Mouse (Mus musculus) embryonic facial prominence, embryonic 14.5 days (tissue): Measurements from ENCODE around the gene Adgrg5. TPM values are rescaled to one million over a fixed set of nuclear protein-coding genes. Genes with fewer than 3 reads are reported as not detected.

ENCODE experiments used
- ATAC-seq: fragments of 200-750 bp; cut with Nextera tagmentation; 2 replicates; pipeline ENCODE4 v1.8.0; 2017; ENCODE audit warnings: low read depth, moderate number of reproducible peaks, moderate TSS enrichment
- DNase-seq: peaks from one replicate; pipeline ENCODE4 v3.0.0-alpha.2; 2015; ENCODE audit warnings: low spot score
- H3K27ac ChIP-seq: fragments of 300-500 bp; sonication (generic); replicated peaks from 2 replicates; pipeline ENCODE4 v1.5.1; 2014; ENCODE audit warnings: low read depth, mild to moderate bottlenecking, low read length, moderate library complexity
- H3K27me3 ChIP-seq: fragments of 300-500 bp; sonication (generic); replicated peaks from 2 replicates; pipeline ENCODE4 v1.6.1; 2014; ENCODE audit warnings: low read length; ENCODE audit not compliant: control insufficient read depth, insufficient read depth
- H3K36me3 ChIP-seq: fragments of 300-500 bp; sonication (generic); 2 replicates; pipeline ENCODE4 v1.6.1; 2014; ENCODE audit warnings: low read length, mixed read lengths; ENCODE audit not compliant: control insufficient read depth, insufficient read depth
- H3K4me1 ChIP-seq: fragments of 300-500 bp; sonication (generic); 2 replicates; pipeline ENCODE4 v1.6.1; 2014; ENCODE audit warnings: antibody characterized with exemption, low read length; ENCODE audit not compliant: control insufficient read depth, insufficient read depth
- H3K4me2 ChIP-seq: fragments of 300-500 bp; sonication (generic); 2 replicates; pipeline ENCODE4 v1.6.1; 2014; ENCODE audit warnings: low read depth, mild to moderate bottlenecking, low read length, moderate library complexity, mixed read lengths
- H3K4me3 ChIP-seq: fragments of 300-500 bp; sonication (generic); 2 replicates; pipeline ENCODE4 v1.5.1; 2014; ENCODE audit warnings: low read depth, mild to moderate bottlenecking, low read length
- H3K9ac ChIP-seq: fragments of 300-500 bp; sonication (generic); 2 replicates; pipeline ENCODE4 v1.6.1; 2014; ENCODE audit warnings: low read depth, mild to moderate bottlenecking, low read length, moderate library complexity, mixed read lengths
- H3K9me3 ChIP-seq: fragments of 300-500 bp; sonication (generic); 2 replicates; pipeline ENCODE4 v1.6.1; 2016; ENCODE audit warnings: low read length; ENCODE audit not compliant: control insufficient read depth
- WGBS: fragments of 180-500 bp; shearing (Covaris S2); extraction: QIAGEN DNeasy Blood & Tissue Kit; methylation state at CpG from one replicate; pipeline ENCODE4 v1.1.7; 2014; 5-methylcytosine and 5-hydroxymethylcytosine counted together
- polyA plus RNA-seq: library from polyadenylated mRNA; unstranded; fragments of >200 nt; fragmentation: Nextera tagmentation; extraction: Ambion mirVana; gene quantifications from 2 replicates; pipeline ENCODE4 v1.2.1, GENCODE M21; 2014

The Adgrg5 gene
- polyA plus RNA-seq, 1 experiment from 2014 or later, result 0.21 TPM

GRCm38 (mm10) chr8:94986676-94987075, 63.2 kb downstream of the Adgrg5 start:
- H3K9ac ChIP-seq, result no peak overlapping the region

GRCm38 (mm10) chr8:94987553-94987952, 64.1 kb downstream of the Adgrg5 start:
- 85% methylated on average over 7 of the region's 7 CpGs for WGBS
- ATAC-seq (no peak), DNase-seq (no peak)
- Histone ChIP-seq H3K4me1 (peaks cover 26% of the 10 kb centered on the region), H3K9ac (no peak overlapping the region), H3K27me3 (no peaks in the 10 kb centered on the region), H3K27ac (no peak overlapping the region), H3K4me2 (no peak overlapping the region), H3K4me3 (no peak overlapping the region), H3K36me3 (no peaks in the 10 kb centered on the region), H3K9me3 (no peaks in the 10 kb centered on the region)

More at GRCm38 (mm10) chr8:94986676-94987075, 63.2 kb downstream of the Adgrg5 start:
- no peak for ATAC-seq
- Histone ChIP-seq H3K4me3 (no peak overlapping the region), H3K27me3 (no peaks in the 10 kb centered on the region), H3K27ac (no peak overlapping the region), H3K4me1 (peaks cover 21% of the 10 kb centered on the region), H3K9me3 (no peaks in the 10 kb centered on the region), H3K4me2 (no peak overlapping the region), H3K36me3 (no peaks in the 10 kb centered on the region)
- WGBS, result 0% methylated on average over 1 of the region's 5 CpGs
- no peak for DNase-seq

DNA sequence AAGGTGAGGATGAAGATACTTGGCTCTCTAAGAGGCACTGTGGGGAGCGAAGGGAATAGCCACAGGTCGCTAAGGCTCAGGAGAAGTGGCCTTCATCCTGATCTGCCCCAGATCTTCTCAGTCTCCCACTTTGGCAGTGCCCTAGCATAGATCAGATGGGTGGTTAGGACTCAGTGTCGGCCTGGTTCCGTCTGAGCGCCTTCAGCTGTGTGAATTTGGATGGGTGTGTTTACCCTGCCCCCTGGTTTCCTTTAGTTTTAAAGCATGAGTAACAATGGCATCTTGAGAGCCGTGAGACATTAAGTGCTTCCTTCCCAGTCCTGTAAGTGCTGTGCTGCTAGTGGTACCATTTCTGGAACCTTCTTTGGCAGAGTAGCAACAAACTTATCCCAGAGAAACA, 65.1 kb downstream of the Adgrg5 start:
- Histone ChIP-seq H3K4me1 (peaks cover 20% of the 10 kb centered on the region), H3K36me3 (no peaks in the 10 kb centered on the region), H3K4me3 (no peak overlapping the region), H3K27me3 (no peaks in the 10 kb centered on the region), H3K4me2 (no peak overlapping the region), H3K9ac (no peak overlapping the region), H3K27ac (no peak overlapping the region), H3K9me3 (no peaks in the 10 kb centered on the region)
- 83% methylated on average over 6 of the region's 6 CpGs for WGBS
- ATAC-seq (no peak), DNase-seq (no peak)

DNA sequence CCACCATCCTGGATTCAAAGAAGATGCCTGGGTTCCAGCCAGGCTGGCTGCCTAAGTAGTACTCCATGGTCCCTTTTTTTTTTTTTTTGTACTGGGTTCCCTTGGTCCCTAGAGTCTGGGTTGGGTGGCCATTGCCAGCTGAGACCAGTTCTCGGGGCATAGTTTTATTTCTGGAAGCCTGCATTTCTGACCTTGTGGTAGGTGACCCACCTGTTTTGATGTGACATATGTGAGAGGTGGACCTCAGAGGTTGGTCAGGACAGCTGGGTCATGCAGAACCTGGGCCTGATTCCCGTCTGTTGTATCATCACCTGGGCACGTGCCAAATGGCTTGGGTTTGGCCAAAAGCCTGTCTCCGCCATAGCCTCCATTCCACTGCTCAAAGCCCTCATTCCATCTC, 66.2 kb downstream of the Adgrg5 start:
- 80% methylated on average over 4 of the region's 4 CpGs for WGBS
- DNase-seq (no peak), ATAC-seq (no peak)
- no peaks in the 10 kb centered on the region for H3K9me3 ChIP-seq
- H3K9ac ChIP-seq, result no peak overlapping the region
- H3K4me1 ChIP-seq, result peaks cover 17% of the 10 kb centered on the region; the same call in 1 of the 2 replicates
- H3K36me3 ChIP-seq, result no peaks in the 10 kb centered on the region
- H3K4me2 ChIP-seq, result no peak overlapping the region
- no peak overlapping the region for H3K27ac ChIP-seq
- no peaks in the 10 kb centered on the region for H3K27me3 ChIP-seq
- no peak overlapping the region for H3K4me3 ChIP-seq

DNA sequence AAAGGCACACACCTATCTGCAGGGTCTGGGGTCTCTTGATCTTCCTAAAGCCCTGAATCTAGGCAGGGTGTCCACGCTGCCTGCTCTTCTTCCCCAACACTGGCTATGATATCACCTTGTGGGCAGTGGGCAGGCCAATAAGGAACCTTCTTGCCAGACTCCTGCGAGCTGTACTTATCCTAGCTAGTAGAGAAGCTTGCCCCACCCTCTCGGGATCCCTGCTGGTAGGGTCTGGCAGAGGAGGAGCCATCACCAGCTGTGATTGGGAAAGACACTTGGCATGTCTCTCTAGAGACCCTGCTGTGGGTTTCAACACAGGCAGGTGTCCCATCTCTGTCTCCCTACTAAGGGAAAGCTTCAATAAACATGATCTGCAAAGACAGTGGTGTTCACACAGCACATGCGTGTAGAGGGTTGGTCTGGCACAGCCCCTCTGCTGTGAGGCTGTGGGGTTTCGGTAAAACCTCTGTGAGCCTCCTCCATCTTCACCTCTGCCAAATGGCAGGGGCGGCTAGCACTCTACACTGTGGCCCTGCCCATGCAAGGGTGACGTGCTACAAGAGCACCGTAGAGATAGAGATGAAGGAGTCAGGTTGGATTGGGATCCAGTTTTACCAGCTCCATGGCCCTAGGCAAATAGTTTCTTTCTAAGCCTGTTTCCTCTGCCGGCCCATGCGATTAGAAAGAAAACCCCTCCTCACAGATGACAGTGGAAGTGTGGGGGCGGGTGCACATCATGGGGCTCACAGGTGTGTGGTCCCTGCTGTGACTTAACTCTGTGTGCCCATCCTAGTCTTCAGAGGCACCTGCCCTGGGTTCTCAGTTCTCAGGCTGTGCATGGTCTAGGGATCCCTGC, 67.3 kb downstream of the Adgrg5 start:
- Histone ChIP-seq H3K4me2 (no peak overlapping the region), H3K9me3 (no peaks in the 10 kb centered on the region), H3K36me3 (no peaks in the 10 kb centered on the region), H3K27me3 (no peaks in the 10 kb centered on the region), H3K4me3 (no peak overlapping the region), H3K4me1 (peaks cover 17% of the 10 kb centered on the region; the same call in 1 of the 2 replicates), H3K27ac (peak overlapping the region; percentile 55; the same call in 1 of the 2 replicates), H3K9ac (no peak overlapping the region)
- DNase-seq, result peak; percentile 71
- ATAC-seq, result peak; percentile 50
- WGBS, result 45% methylated on average over 11 of the region's 11 CpGs

- no peak for DNase-seq
- no peaks in the 10 kb centered on the region for H3K9me3 ChIP-seq
- H3K27me3 ChIP-seq, result no peaks in the 10 kb centered on the region
- no peaks in the 10 kb centered on the region for H3K36me3 ChIP-seq
- no peak overlapping the region for H3K4me2 ChIP-seq
- 0 out of 2 replicates have a peak overlapping the region, but pooled peaks have one; percentile 28 for H3K27ac ChIP-seq
- 75% methylated on average over 9 of the region's 9 CpGs for WGBS
- no peak overlapping the region for H3K4me3 ChIP-seq
- ATAC-seq, result no peak
- H3K4me1 ChIP-seq, result peaks cover 17% of the 10 kb centered on the region; the same call in 1 of the 2 replicates
- H3K9ac ChIP-seq, result no peak overlapping the region
Measured at GRCm38 (mm10) chr8:94991454-94991994, 68.0 kb downstream of the Adgrg5 start.

- H3K4me3 ChIP-seq, result no peak overlapping the region
- H3K27me3 ChIP-seq, result no peaks in the 10 kb centered on the region
- H3K36me3 ChIP-seq, result no peaks in the 10 kb centered on the region
- H3K4me2 ChIP-seq, result no peak overlapping the region
- no peaks in the 10 kb centered on the region for H3K9me3 ChIP-seq
- H3K27ac ChIP-seq, result peak overlapping the region; percentile 63; the same call in 1 of the 2 replicates
- ATAC-seq (no peak), DNase-seq (no peak)
- 70% methylated on average over 4 of the region's 4 CpGs for WGBS
- H3K9ac ChIP-seq, result no peak overlapping the region
- peaks cover 18% of the 10 kb centered on the region; the same call in 1 of the 2 replicates for H3K4me1 ChIP-seq
Measured at GRCm38 (mm10) chr8:94992010-94992409, 68.5 kb downstream of the Adgrg5 start.

DNA sequence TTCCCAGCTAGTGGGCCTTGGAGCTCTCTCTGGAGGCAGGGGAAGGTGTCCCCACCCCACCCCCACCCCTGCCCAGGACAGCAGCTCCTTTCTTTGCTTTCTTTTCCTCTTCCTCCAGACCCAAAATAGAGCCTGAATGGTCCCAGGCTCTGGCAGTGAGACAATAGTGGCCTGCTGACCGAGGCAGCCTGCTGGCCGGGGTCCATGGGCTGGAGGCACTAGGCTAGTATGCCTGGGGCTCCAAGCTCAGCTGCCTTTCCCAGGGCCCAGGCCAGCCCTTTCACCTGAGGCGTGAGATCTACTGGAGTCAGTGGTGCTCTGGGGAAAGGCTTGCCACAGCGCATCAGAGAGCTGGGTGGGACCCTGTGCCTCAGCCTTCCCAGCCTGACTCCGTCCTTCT, 69.0 kb downstream of the Adgrg5 start:
- 39% methylated on average over 5 of the region's 5 CpGs for WGBS
- DNase-seq (no peak), ATAC-seq (no peak)
- H3K27me3 ChIP-seq, result no peaks in the 10 kb centered on the region
- peaks cover 20% of the 10 kb centered on the region; the same call in 1 of the 2 replicates for H3K4me1 ChIP-seq
- no peak overlapping the region for H3K4me2 ChIP-seq
- no peak overlapping the region for H3K4me3 ChIP-seq
- no peak overlapping the region for H3K9ac ChIP-seq
- no peaks in the 10 kb centered on the region for H3K9me3 ChIP-seq
- H3K27ac ChIP-seq, result peak overlapping the region; percentile 63
- H3K36me3 ChIP-seq, result no peaks in the 10 kb centered on the region
